Mouse (Mus musculus) CD4-positive, CD25-positive, alpha-beta regulatory T cell, adult 4 months (primary cell): Measurements from ENCODE around the gene Ncdn. TPM values are rescaled to one million over a fixed set of nuclear protein-coding genes. Genes with fewer than 3 reads are reported as not detected.

Source experiments
- ATAC-seq: one replicate; pipeline ENCODE4 v1.8.0; 2017
- polyA plus RNA-seq, 2 experiments: library from polyadenylated mRNA; unstranded; fragments of 100-300 nt; shearing (Covaris generic); gene quantifications; one replicate each; pipeline ENCODE4 v1.2.1; 2017

The Ncdn gene
- polyA plus RNA-seq = 10 to 100 TPM in 1 of 2 experiments, 1 to 10 TPM in 1; 8.7 to 12.1 TPM

DNA sequence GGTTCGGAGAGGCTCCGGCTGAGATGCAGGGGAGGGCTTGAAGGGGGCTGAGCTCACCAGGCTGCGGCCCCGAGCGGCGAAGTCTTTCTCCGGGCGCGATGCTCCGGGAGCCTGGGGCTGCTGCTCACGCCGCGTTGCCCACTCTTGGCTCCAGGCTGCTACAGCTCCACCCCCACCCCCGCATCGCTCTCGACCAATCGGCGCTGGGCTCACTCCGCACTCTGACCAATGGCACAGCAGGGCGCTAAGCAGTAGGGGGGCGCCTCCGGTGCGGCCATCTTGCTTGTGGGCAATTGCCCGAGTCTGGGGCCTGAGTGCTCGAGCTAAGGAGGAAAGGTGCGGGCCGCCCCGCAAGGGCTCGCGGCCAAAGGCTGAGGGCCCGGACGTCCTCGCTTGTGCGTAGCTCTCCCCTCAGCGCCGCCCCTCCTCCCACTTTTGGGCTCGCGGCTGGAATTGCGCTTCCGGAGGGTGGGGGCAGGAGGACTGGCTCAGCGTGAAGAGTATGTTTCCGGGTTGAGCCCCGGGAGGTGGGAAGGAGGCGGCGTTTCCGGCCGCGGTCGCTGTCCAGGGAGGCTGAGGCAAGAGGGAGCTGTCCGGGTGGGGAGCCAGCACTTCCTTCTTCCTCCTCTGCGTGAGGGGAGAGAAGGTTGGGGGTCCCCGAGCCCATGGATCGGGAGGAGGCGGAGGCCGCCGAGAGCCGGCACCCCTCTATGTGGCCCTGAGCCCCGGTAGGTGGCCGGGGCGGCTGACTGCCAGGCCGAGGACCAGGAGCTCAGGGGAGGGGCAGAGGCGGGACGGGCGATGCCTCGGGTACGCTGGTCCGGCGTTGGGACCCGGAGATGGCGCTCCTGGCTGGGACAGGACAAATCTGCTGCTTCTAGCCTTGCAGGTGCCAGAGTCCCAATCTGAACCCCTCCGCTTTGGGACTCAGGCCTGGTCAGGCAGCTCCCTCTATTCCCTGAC, at the start of gene Ncdn, which contains the start of gene AU040320:
Ncdn (minus strand) TSS at position 171 of the 963 bp plus-strand sequence.
AU040320 (plus strand) TSS at position 277 of the 963 bp plus-strand sequence.
- peak; percentile 98 for ATAC-seq

DNA sequence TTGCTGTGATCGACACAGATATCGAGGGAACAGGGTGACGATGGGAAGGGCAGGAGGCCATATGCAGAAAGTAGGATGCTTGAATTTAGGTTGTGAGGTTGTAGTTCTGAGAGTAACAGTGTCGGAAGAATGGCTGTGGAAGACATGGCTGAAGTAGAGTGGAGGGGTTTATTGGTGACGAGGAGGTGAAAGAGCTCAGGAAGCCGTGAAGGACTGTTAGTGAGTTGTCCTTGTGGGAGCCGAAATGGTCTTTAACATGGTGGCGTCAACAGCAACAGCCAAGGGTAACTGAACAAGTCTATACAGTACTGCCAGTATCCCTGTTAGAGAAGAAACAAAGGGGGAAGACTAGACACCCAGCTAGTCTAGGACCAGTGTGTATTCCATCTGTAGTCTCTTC, 48.9 kb upstream of the Ncdn start:
- ATAC-seq = no peak

DNA sequence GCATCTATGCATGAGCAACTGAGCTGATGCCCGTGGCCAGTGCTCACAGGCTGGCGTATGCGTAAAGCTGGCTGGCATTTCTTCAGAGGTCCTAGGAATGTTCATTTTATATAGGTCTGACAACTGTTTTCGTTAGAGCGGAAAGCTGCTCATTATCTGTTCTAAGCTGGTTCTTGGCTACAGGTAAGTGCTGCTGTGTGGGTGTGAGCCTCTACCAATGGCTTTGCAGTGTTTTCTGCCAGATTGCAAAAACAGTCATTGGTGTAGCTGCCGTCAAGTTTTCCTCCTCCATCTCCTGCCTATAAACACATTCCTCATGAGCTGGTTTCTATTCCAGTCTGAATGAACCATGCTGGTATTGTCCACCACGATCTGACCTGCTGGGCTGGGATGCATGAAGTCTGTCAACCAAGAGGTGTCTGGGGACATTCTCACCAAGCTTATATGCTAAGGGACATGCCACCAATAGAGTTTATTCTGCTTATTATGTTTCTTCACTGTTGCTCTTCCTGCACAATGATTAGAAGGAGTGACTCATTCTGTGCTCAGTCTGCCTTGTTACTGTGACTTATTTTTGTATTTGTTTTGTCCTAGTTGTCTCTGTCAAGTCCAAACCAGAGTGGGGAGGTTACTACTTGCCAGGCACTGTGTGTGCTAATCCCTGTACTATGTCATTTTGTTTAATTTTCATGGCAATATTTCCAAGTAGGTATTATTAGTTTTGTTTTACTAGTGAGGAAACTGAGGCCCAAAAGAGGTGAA, 39.3 kb upstream of the Ncdn start:
- ATAC-seq = no peak

DNA sequence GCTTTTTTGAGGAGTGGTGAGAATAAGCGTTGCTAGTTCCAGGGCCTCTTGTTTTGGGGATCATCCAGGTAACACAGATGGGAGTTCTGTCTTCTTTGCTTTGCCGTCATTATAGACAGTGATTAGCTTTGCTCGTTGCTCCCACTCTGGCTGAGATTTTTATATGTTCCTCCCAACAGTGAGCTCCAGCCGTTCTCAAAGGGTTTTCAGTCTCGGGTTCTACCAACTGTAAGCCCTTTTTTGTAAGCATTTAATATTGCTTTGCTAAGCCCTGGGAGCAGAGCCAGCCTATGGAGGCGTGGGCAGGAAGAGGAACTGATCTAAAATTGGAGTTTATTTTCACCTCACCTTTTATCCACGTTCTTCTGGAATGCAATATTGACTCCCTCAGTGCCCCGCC, 29.8 kb upstream of the Ncdn start:
- ATAC-seq = no peak

DNA sequence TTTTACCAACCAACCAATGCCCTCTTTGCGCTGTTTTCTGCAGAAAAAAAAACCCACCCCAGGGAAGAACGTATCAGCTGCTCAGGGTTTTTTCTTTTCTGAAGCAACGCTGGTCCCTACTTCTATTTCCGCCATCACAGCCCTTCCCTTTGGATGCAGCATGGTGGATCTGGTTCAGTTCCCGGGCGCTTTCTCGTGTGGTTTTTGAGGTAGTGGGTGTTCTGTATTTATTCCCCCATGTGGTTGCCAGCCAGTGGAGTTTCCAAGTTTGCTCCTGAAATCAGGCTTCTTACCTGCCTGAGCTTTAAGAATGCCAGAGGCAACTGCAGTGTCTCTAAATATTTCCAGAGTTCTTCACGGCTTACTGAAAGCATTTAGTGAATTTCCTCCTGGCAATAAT, 29.3 kb upstream of the Ncdn start:
- no peak for ATAC-seq

DNA sequence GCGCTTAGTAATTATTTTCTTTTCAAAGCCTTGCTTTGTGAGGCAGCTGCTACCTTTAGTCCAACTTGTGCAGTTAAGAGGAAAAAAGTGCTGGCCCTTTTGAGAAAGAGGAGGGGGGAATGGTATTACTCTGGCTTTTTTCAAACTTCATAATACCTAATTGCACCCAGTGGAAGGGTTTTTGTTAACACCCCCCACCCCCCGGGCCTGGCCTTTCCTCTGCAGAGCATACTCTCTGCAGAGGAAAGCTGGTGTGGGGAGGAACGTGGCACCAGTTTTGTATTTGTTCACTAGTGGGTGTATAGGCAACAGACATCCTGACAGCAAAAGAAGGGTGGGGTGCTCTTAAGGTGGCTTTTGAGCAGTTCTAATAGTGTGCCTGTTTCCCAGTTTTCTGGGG, 28.6 kb upstream of the Ncdn start:
- no peak for ATAC-seq

DNA sequence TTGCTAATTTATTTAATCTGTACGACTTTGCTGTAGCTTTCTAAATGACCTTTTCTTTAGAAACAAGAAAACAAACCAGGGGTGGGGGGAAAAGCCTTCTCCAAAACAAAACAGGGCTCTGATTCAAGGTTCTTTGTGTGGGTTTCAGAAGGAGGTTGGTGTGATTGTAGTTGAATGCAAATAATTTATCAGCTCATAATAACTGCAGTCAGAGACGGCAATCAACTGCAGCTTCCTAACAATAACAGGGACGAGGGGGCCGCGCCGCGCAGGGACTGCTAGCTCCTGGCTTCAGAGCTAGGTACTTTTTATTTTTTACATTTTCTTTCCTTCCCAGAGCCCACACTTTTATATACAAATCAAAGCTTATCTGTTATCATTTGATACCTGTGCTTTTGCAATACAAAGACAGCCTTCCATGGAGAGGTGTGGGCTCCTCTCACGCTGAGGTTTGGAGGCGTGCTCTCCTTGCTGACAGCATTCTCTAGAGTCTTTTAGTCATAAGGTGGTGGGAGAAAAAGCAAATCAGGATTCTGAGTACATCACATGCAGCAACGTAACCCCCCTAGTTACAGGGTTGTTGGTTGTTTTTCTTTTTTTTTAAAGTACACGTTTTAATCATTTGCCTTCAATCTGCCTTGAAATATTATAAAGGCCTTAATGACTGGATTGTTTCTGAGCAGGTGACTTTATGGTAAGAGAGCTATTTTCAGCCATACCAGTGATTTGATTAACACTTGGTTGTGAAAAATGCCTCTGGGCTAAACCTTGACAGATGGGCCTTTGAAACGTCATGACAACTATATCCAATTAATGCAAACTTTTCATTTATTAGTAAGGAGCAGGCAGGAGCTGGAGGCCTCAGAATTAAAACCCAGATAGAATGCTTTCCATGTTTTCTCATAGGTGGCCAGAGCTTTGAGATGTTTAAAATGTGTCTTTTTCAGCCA, 26.9 kb upstream of the Ncdn start:
- no peak for ATAC-seq

DNA sequence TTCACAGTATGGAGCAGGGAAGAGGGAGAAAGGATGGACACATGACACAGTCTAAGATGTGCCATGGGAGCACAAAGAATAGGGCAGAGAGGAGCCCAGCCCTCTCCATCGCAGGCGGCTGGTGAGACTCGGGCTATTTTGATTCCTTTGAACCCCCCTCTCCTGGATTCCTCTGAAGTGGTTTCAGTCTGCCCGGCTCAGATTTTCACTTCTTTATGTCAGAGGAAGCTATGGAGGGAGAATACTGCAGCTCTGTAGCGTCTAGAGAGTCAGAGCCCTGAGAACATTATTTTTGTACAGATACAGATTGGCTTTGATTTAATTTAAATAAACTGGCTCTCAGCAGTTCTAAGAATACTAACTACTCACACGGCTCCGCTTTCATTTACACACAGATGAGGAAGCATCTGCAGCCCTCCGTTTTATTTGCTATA, 25.9 kb upstream of the Ncdn start:
- no peak for ATAC-seq

DNA sequence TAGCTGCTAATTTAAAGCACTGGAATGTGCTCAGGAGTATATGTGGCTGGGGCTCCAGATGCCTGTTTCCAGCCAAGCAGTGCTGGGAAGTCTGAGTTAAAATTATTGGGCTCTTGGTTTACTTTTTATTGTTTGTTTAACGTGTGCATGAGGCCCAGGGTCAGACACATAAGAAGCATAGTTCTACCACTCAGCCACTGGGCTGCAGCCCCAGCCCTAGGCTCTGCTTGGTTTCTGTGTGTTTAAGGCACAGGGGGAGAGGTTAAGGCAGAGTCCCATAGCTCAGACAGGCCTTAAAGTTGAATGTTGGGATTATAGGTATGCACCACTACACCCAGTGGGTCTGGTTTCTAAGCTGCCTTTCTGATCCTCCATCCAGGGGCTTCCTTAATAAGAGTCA, 21.9 kb upstream of the Ncdn start:
- ATAC-seq = no peak

DNA sequence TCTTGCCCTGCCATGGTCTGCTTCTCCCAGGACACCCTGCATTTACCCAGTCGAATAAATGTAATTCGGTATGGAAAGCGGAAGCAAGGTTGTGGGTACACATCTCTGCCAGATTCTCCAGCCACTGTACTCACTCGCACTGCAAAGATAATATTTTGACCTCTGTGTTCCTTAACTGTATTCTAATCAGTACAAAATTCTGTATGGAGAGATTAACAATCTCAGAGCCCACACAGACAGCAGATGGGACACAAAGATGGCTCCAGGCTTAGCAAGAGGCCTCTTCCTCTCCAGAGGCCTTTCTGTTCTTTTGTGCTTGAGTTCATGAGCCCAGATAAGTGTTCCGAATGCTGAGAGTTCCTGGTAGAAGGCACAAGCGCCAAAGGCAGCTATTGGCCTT, 20.6 kb upstream of the Ncdn start:
- ATAC-seq = no peak

DNA sequence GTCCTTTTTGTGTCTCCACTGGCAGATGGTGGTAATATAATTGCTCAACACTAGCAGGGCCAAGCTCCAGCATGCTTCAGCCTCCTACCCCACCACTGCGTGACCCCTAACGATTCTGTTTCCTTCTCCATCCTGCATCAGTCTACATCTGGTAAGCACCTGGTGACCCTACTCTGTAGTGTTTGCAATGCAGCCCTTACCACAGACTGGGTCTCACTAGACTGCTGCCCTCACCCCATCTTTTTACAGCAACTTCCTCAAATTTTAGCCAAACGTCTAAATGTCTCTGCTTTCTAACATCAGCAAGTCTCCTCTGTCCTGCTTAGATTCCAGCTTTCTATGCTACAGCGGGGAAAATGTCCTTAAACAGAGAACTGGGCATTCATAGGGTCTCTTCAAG, 17.6 kb upstream of the Ncdn start:
- no peak for ATAC-seq

DNA sequence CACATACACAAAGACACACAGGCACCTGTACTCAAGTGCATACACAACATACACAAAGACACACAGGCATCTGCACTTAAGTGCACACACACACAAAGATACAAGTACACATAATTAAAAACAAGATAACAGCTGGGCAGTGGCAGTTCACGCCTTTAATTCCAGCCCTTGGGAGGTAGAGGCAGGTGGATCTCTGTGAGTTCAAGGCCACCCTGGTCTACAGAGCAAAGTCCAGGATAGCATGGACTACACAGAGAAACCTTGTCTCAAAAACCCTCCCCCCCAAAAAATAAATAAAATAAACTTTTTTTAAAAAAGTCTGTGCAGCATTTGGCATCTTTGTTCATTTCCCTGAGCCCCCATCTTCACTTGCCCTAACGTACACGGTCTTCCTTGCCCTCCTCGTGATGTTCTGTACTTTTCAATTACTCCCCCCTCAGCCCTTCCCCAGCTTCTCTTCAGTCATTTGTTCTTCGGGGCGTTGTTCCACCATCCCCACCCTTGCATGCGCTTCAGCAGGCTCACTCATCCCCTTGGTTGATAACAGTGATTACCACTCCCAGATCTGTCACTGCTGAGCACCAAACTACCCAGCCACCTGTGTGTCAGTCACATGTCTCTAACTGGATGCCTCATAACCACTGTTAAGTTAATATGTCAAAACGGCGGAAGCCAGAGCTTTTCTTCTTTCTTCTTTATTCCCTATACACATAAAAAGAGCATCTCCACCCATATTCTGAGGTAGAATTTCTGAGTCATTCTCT, 16.7 kb upstream of the Ncdn start:
- no peak for ATAC-seq

DNA sequence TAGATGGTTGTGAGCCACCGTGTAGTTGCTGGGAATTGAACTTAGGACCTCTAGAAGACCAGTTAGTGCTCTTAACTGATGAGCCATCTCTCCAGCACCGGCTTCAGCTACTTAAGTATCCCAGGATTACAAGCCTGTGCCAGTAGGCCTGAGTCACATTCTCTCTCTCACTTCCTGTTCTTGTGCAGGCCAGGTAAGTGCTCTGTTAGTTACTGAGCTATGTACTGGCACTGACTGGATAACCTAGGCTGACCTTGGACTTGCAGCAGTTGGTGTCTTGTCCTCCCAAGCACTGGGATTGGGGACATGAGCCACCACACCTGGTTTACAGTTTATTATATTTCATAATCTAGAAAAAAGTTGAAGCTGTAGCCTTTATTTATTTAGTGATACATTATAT, 10.2 kb upstream of the Ncdn start:
- ATAC-seq = no peak

DNA sequence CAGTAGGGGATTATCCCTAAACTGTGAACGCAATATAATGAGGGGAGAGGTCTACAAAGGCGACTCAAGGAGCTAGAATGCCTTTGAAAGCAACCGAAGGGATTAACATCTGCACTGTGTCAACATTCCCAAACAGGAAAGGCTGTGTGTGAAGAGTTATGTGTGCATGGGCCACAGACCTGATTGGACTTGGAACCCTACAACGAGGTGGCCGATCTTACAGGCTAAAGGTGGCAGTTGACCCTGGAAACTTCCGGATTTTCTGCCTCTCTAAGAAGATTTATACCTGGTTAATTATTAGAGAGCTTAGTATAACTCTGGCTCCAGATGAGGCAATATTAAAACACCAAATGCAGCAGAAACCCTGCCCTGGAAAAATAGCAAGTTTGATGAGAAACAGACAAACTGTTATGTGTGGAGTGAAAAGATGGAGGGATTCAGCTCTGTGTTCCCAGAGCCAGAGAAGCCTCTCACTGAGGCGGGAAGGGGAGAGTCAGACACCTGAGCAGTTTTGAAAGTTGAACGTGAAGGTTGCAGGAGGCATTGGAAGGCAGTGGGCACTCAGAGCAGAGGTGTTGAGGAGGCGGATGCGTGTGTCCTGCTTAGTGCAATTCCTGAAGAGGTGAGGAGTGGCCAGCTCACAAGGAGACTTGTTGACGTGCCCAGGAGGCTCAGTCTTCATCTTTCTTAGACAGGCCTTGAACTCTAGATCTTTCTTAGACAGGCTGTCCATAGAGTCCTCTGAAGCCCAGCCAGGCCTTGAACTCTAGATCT, 9.5 kb upstream of the Ncdn start:
- no peak for ATAC-seq

DNA sequence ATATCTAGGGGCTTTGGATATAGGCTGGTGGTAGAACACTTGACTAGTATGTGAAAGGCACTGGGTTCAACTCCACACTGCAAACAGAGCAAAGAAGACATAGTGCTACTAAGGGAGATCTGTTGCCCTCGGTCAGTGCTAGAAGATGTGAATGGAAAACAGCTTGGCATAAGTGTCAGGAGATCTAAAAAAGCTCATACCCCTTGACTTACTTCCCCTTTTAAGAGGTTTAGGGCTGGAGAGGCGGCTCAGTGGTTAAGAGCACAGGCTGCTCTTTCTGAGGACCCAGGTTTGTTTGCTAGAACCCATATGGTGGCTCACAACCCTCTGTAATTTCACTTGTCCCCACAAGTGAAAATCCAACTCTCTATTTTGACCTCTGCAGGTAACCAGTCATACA, 6.2 kb upstream of the Ncdn start:
- ATAC-seq = no peak

DNA sequence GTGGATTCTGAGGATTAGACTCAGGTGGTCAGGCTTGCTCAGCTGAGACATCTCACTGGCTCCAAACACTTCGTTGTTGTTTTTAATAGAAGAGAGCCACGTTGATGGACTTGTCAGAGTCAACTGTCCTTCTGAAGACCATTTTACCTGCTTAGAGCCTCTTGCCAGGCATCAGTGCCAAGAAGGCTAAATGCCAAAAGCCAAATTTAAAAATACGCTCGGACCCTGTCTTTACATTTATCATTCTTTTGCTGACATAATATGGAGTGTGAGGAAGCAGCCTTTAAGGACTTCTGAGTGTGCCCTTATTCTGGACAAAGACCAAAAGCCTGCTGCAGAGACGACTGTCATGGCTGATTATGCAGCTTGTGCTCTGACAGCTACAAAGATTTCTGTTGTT, 5.1 kb upstream of the Ncdn start:
- ATAC-seq = no peak

DNA sequence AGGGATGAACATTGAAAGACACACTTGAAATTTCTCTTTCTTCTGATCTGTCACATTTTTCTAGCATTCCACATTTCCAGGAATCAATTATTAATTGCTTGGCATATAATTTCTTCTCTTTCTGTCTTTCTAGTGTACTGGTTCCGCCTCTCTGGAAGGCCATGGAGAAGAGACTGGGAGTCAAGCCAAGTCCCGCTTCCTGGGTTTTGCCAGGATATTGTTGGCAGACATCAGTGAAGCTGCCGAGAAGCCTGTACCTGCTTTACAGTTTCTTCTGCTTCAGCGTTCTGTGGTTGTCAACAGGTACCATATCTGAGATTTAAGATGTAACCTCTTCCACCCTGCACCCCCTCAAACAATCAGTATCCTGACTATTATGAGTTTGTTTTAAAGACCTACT, 3.5 kb upstream of the Ncdn start:
- no peak for ATAC-seq

DNA sequence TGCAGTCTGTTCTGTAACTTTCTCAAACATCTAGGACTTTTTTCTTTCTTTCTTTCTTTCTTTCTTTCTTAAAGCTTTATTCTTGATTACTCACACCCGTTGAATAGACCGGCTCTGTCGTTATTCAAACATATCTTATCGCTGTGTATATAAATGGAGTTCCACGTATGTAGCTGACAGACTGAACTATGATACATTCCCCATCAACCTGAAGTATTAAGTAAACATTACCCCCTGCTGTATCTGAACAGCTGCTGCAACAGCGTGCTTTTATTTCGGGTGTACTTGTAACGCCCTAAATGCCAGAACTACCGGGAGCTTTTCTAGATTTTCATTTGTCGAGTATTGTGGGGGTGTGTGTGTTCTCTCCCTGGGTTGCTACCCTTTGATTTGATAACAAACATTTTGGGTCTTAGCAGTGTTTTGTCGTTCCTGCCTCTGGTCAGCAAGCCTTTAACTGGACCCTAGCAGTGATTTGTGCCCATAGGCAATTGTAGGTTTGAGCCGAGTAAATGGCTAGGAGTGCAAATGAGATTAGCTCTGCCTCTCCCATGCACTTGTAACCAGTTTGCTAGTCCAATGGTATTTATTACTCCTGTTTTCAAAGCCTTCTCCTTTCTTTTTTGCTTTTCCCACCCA, 1.6 kb upstream of the Ncdn start:
- no peak for ATAC-seq

DNA sequence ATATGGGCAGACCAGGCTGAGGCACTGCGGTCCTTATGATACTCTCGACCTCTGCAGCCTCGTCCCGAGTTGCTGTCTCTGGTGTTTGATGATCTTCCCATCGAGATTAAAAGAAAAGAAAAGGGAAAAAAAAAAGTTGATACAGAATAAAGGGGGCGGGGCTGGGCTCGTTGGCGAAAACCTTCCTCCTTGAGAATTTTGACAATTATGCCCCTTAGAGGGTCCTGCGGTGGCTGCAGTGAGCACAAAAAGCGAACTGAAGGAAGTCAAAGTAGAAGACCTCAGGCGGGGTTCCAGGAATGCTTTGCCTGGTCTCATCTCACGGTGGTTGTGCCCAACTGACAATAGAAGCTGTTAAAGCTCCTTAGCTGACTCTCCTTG, 983 bp upstream of the Ncdn start:
- no peak for ATAC-seq

DNA sequence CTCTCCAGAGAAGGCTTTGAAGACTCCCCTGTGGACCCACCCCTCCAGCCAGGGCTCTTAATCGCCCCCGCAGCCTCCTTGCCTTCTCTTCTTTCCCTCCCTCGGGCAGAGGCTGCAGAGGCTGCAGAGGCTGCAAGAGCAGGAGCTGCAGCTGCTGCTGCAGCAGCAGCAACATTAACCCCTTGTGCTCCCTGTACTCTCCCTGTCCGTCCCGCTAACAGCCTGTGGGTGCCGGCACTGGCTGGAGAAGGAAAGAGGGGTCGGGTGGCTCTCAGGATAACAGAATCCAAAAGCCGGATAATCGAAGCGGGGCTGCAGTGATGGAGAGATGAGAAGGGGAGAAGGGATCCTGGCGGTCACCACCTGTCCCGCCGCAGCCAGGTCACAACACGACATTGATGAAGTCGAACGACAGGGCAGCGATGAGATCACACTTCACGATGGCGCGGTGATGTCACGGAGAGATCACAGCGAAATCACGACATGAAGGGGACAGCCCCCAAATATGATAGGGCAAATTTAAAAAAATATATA, 563 bp downstream of the Ncdn start:
- ATAC-seq = no peak
